In genomic region chr10:96168998-96169397, GRCm38 (mm10) we compare ENCODE assay signal across 40 mouse cellular contexts. TPM values are rescaled to one million over a fixed set of nuclear protein-coding genes. Genes with fewer than 3 reads are reported as not detected.
"Had no signal": no experiment of that assay in that cellular context is flagged by ENCODE, and none has a peak within 500 bp of the region (broad histone marks: within the 10 kb centered on the region; RNA-seq: fewer than 3 reads in every experiment).

No protein-coding gene starts in this region.

- ATAC-seq: forebrain, embryonic 13.5 days; forebrain, embryonic 14.5 days; forebrain, embryonic 15.5 days; forebrain, embryonic 16.5 days; forebrain, postnatal 0 days had no signal

- H3K4me1 ChIP-seq: embryonic facial prominence, embryonic 10.5 days; embryonic facial prominence, embryonic 12.5 days; forebrain, embryonic 10.5 days; forebrain, embryonic 12.5 days; forebrain, embryonic 13.5 days; forebrain, embryonic 15.5 days had no signal

- H3K9ac ChIP-seq: embryonic facial prominence, embryonic 12.5 days; embryonic facial prominence, embryonic 13.5 days; embryonic facial prominence, embryonic 15.5 days; forebrain, embryonic 12.5 days; forebrain, embryonic 13.5 days; forebrain, embryonic 15.5 days; forebrain, postnatal 0 days had no signal

- H3K27me3 ChIP-seq: embryonic facial prominence, embryonic 12.5 days; embryonic facial prominence, embryonic 13.5 days; embryonic facial prominence, embryonic 15.5 days; forebrain, embryonic 12.5 days; forebrain, embryonic 13.5 days; forebrain, embryonic 15.5 days had no signal

- H3K9me3 ChIP-seq: embryonic facial prominence, embryonic 10.5 days; embryonic facial prominence, embryonic 12.5 days; embryonic facial prominence, embryonic 13.5 days; embryonic facial prominence, embryonic 15.5 days; forebrain, embryonic 10.5 days; forebrain, embryonic 12.5 days; forebrain, embryonic 13.5 days; forebrain, embryonic 15.5 days had no signal

- DNase-seq: cerebellum, adult 2 months; cerebellum, adult 8-10 months; cerebellum, adult 9-10 months; cerebellum, adult 9-11 months; cerebellum, postnatal 10 days; cerebellum, postnatal 14 days; cerebellum, postnatal 25 days; cerebellum, postnatal 36 days; embryo, embryonic 11 days; forebrain, postnatal 0 days; gastrocnemius, adult 2 months; gastrocnemius, postnatal 10 days; gastrocnemius, postnatal 14 days; gastrocnemius, postnatal 25 days; gastrocnemius, postnatal 36 days; heart, adult 18-20 months; heart, adult 2 months had no signal

- H3K27ac ChIP-seq: embryonic facial prominence, embryonic 10.5 days; embryonic facial prominence, embryonic 12.5 days; embryonic facial prominence, embryonic 13.5 days; embryonic facial prominence, embryonic 15.5 days; forebrain, embryonic 10.5 days; forebrain, embryonic 12.5 days; forebrain, embryonic 13.5 days; forebrain, embryonic 15.5 days; gastrocnemius, adult 2 months; heart, adult 2 months had no signal

- H3K4me3 ChIP-seq: embryonic facial prominence, embryonic 10.5 days; embryonic facial prominence, embryonic 12.5 days; embryonic facial prominence, embryonic 13.5 days; embryonic facial prominence, embryonic 15.5 days; erythroblast, embryonic 14.5 days; forebrain, embryonic 10.5 days; forebrain, embryonic 12.5 days; forebrain, embryonic 13.5 days; forebrain, embryonic 15.5 days; gastrocnemius, adult 2 months; heart, adult 2 months had no signal

- H3K4me2 ChIP-seq: embryonic facial prominence, embryonic 12.5 days; embryonic facial prominence, embryonic 13.5 days; embryonic facial prominence, embryonic 15.5 days; forebrain, embryonic 12.5 days; forebrain, embryonic 13.5 days; forebrain, embryonic 15.5 days had no signal

- H3K36me3 ChIP-seq: embryonic facial prominence, embryonic 10.5 days; embryonic facial prominence, embryonic 12.5 days; embryonic facial prominence, embryonic 13.5 days; embryonic facial prominence, embryonic 15.5 days; forebrain, embryonic 10.5 days; forebrain, embryonic 12.5 days; forebrain, embryonic 15.5 days had no signal

RNA-seq across cellular contexts. Expression of gene Gm5426, which starts 32.6 kb away (rescaled TPM):
- total RNA-seq: common myeloid progenitor, adult 5-6 weeks; forebrain, postnatal 0 days; gastrocnemius, adult 18-20 months; gastrocnemius, adult 2 months; gastrocnemius, adult 8-10 months; gastrocnemius, postnatal 10 days; gastrocnemius, postnatal 14 days; gastrocnemius, postnatal 25 days; gastrocnemius, postnatal 36 days; gastrocnemius, postnatal 4 days; granulocyte monocyte progenitor cell, adult 5-6 weeks; heart, adult 18-20 months; heart, adult 2 months; heart, adult 8-10 months had no signal
- polyA plus RNA-seq: cerebellum, adult 2 months; cortical plate, adult 2 months; embryonic facial prominence, embryonic 10.5 days; embryonic facial prominence, embryonic 11.5 days; embryonic facial prominence, embryonic 12.5 days; embryonic facial prominence, embryonic 13.5 days; embryonic facial prominence, embryonic 14.5 days; embryonic facial prominence, embryonic 15.5 days; erythroblast, embryonic 14.5 days; forebrain, embryonic 10.5 days; forebrain, embryonic 11.5 days; forebrain, embryonic 12.5 days; forebrain, embryonic 13.5 days; forebrain, embryonic 14.5 days; forebrain, embryonic 15.5 days; forebrain, embryonic 16.5 days; forebrain, postnatal 0 days; frontal cortex, adult 2 months; gonadal fat pad, adult 2 months; heart, adult 2 months had no signal
